ENCODE assay signal across 13 mouse cellular contexts in the genomic region with DNA sequence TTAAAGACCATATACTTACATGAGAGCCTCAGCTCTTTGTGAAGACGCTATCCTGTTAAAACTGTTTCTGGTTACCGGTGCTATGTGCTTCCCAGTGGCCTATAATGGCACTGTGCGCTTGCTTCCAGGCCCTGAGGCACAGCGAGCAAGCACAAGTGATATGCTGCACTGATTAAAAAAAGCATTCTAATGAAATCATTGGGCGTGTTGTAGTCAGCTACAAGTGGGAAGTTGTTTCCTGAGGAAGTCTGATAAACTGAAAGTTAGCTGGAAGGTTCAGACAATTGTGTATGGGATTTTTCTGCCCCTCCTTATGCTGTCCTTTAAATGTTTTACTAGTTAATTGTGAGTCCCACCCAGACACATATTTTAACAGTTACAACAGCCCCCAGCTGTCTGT. TPM values are rescaled to one million over a fixed set of nuclear protein-coding genes. Genes with fewer than 3 reads are reported as not detected.
DNase-seq lines count a peak whose midpoint lies in the region; ATAC-seq and TF ChIP-seq lines count a peak whose summit lies in the region.
"Had no signal": no experiment of that assay in that cellular context is flagged by ENCODE, and none has a peak within 500 bp of the region (broad histone marks: within the 10 kb centered on the region; RNA-seq: fewer than 3 reads in every experiment).

No protein-coding gene starts in this region.

- TF ChIP-seq CTCF in kidney, postnatal 0 days (IDR thresholded peaks at IDR 0.05; ENCODE audit: low read depth) = no peak
- TF ChIP-seq CTCF in MEL (IDR thresholded peaks at IDR 0.05 in 2 of 3, conservative IDR thresholded peaks at IDR 0.05 in 1 of 3; ENCODE audit: control insufficient read depth in 1 of 3, insufficient read depth in 1 of 3, low read depth in 2 of 3, low read length in 3 of 3, poor library complexity in 1 of 3, severe bottlenecking in 1 of 3) = no peak

- no peak for TF ChIP-seq EP300 in MEL (IDR thresholded peaks at IDR 0.05; ENCODE audit: low read depth in 1 of 2, low read length in 2 of 2)

- no peak overlapping the region for H3K4me3 ChIP-seq in kidney, postnatal 0 days (replicated peaks; ENCODE audit: low read depth, low read length)
- H3K4me3 ChIP-seq in MEL (ENCODE audit: control insufficient read depth in 1 of 2, insufficient read depth in 1 of 2, low read depth in 2 of 2, low read length in 2 of 2) = no peak overlapping the region
- no peak overlapping the region for H3K4me3 ChIP-seq in heart, embryonic 15.5 days
- H3K4me3 ChIP-seq: lung, embryonic 15.5 days had no signal

- no peak for TF ChIP-seq RAD21 in MEL (IDR thresholded peaks at IDR 0.05; ENCODE audit: low read depth, low read length)

- H3K27ac ChIP-seq in kidney, postnatal 0 days = no peak overlapping the region
- no peak overlapping the region for H3K27ac ChIP-seq in MEL (ENCODE audit: control insufficient read depth, low read depth, low read length)
- peak overlapping the region; percentile 53 for H3K27ac ChIP-seq in heart, embryonic 15.5 days
- H3K27ac ChIP-seq: lung, embryonic 15.5 days had no signal

- ATAC-seq in kidney, postnatal 0 days (replicated peaks; ENCODE audit: low FRiP score, low read depth) = no peak
- 0 out of 2 replicates have a peak, but pooled peaks have one; percentile 44 for ATAC-seq in heart, embryonic 15.5 days (replicated peaks; ENCODE audit: insufficient number of reproducible peaks, insufficient read depth, low FRiP score, low read depth)

- no peaks in the 10 kb centered on the region for H3K36me3 ChIP-seq in kidney, postnatal 0 days (ENCODE audit: insufficient read depth, low read length)
- H3K36me3 ChIP-seq in MEL (ENCODE audit: control insufficient read depth in 1 of 2, insufficient read depth in 2 of 2, low read length in 2 of 2) = no peaks in the 10 kb centered on the region
- no peaks in the 10 kb centered on the region for H3K36me3 ChIP-seq in heart, embryonic 15.5 days
- H3K36me3 ChIP-seq: lung, embryonic 15.5 days had no signal

- TF ChIP-seq POLR2A in MEL (IDR thresholded peaks at IDR 0.05; ENCODE audit: control insufficient read depth in 1 of 2, insufficient read depth in 1 of 2, low read depth in 1 of 2, low read length in 2 of 2, poor library complexity in 1 of 2) = no peak

- no peak overlapping the region for H3K9ac ChIP-seq in kidney, postnatal 0 days (ENCODE audit: low read depth, low read length)
- H3K9ac ChIP-seq in MEL (ENCODE audit: control insufficient read depth, low read depth, low read length, poor library complexity, severe bottlenecking) = no peak overlapping the region
- H3K9ac ChIP-seq in heart, embryonic 15.5 days = no peak overlapping the region
- H3K9ac ChIP-seq: lung, embryonic 15.5 days had no signal

- H3K79me2 ChIP-seq in MEL (ENCODE audit: control insufficient read depth, insufficient read depth, low read length, poor library complexity) = no peaks in the 10 kb centered on the region

- peaks cover 10% of the 10 kb centered on the region for H3K4me1 ChIP-seq in kidney, postnatal 0 days (replicated peaks; ENCODE audit: insufficient read depth, low read length)
- peaks cover 0 to 1% of the 10 kb centered on the region in 2 experiments; a peak in 1 of 4 replicates for H3K4me1 ChIP-seq in MEL (ENCODE audit: control insufficient read depth in 1 of 2, insufficient read depth in 2 of 2, low read length in 2 of 2)
- H3K4me1 ChIP-seq in heart, embryonic 15.5 days (replicated peaks) = peaks cover 49% of the 10 kb centered on the region

- 50% methylated on average over 5 of the region's 5 CpGs for WGBS in kidney, postnatal 0 days
- 33% methylated on average over 5 of the region's 5 CpGs for WGBS in heart, embryonic 15.5 days

- H3K9me3 ChIP-seq in kidney, postnatal 0 days (replicated peaks; ENCODE audit: low read length) = no peaks in the 10 kb centered on the region
- H3K9me3 ChIP-seq in MEL (replicated peaks; ENCODE audit: insufficient read depth, low read length) = no peaks in the 10 kb centered on the region
- H3K9me3 ChIP-seq in heart, embryonic 15.5 days (replicated peaks) = no peaks in the 10 kb centered on the region
- H3K9me3 ChIP-seq: lung, embryonic 15.5 days had no signal

- DNase-seq in heart, adult 11 months = peak; percentile 94
- no peak for DNase-seq in heart, postnatal 4 days
- peak; percentile 70 for DNase-seq in kidney, postnatal 0 days (ENCODE audit: low spot score)
- no peak for DNase-seq in kidney, postnatal 4 days
- peak; percentile 9 for DNase-seq in MEL (ENCODE audit: low read depth, low spot score)
- no peak for DNase-seq in adrenal gland, postnatal 25 days
- no peak for DNase-seq in right cerebral cortex, postnatal 36 days (ENCODE audit: low spot score in 2 of 2)
- DNase-seq: B cell, adult 2 months; cerebellum, adult 9-10 months; right cerebral cortex, postnatal 4 days; thymus, postnatal 4 days had no signal

- H3K4me2 ChIP-seq in kidney, postnatal 0 days (ENCODE audit: low read length) = no peak overlapping the region
- H3K4me2 ChIP-seq in heart, embryonic 15.5 days = 0 out of 2 replicates have a peak overlapping the region, but pooled peaks have one; percentile 0
- H3K4me2 ChIP-seq: lung, embryonic 15.5 days had no signal

- no peaks in the 10 kb centered on the region for H3K27me3 ChIP-seq in kidney, postnatal 0 days (ENCODE audit: insufficient read depth, low read length)
- no peaks in the 10 kb centered on the region for H3K27me3 ChIP-seq in MEL (ENCODE audit: control insufficient read depth in 1 of 2, insufficient read depth in 2 of 2, low read length in 2 of 2)
- no peaks in the 10 kb centered on the region for H3K27me3 ChIP-seq in heart, embryonic 15.5 days
- H3K27me3 ChIP-seq: lung, embryonic 15.5 days had no signal

TF ChIP-seq in MEL, 35 proteins besides CTCF, POLR2A, EP300 and RAD21:
- no peak for TF ChIP-seq ETS1 (IDR thresholded peaks at IDR 0.05; ENCODE audit: low read depth, low read length)
- TF ChIP-seq TCF12 (IDR thresholded peaks at IDR 0.05; ENCODE audit: low read depth, low read length) = no peak
- no peak for TF ChIP-seq MAZ (IDR thresholded peaks at IDR 0.05; ENCODE audit: low read depth, low read length)
- no peak for TF ChIP-seq ZMIZ1 (IDR thresholded peaks at IDR 0.05; ENCODE audit: low read depth, low read length)
- no peak for TF ChIP-seq SMC3 (IDR thresholded peaks at IDR 0.05; ENCODE audit: low read depth, low read length)
- no peak for TF ChIP-seq MYB (IDR thresholded peaks at IDR 0.05; ENCODE audit: low read depth, low read length)

RNA-seq across cellular contexts. Expression of gene Fyn, which starts 49.0 kb away (rescaled TPM):
- 10 to 100 TPM; 51.2 to 53.0 TPM for total RNA-seq in heart, postnatal 4 days (2021)
- polyA plus RNA-seq in kidney, postnatal 0 days (2015; fragmentation: Nextera tagmentation; extraction: Ambion mirVana) = 23.7 and 27.8 TPM in 2 replicates
- total RNA-seq in MEL (2012; rRNA removed) = not detected in 2 replicates
- under 1 TPM in 1 of 2 experiments, not detected in 1; 0.03 TPM for polyA plus RNA-seq in MEL (2012; ENCODE audit: insufficient read depth in 1 of 2, insufficient read length in 2 of 2, low read depth in 1 of 2, low replicate concordance in 2 of 2, missing spikeins in 1 of 2)
- 12.7 and 17.2 TPM in 2 replicates for polyA plus RNA-seq in heart, embryonic 15.5 days (2015; fragmentation: Nextera tagmentation; extraction: Ambion mirVana)
- total RNA-seq in adrenal gland, postnatal 25 days (2021) = 47.7 and 49.6 TPM in 2 replicates

Comparison
In these comparisons a context has a peak if more than half of its experiments do, and no peak if none do; other contexts are left out.
1. DNase-seq: peak in heart, adult 11 months (single experiment), kidney, postnatal 0 days (single experiment) and MEL (single experiment); none in heart, postnatal 4 days (single experiment), kidney, postnatal 4 days (0 of 2), adrenal gland, postnatal 25 days (single experiment) and right cerebral cortex, postnatal 36 days (0 of 2).
2. RNA of gene Fyn, which starts 49.0 kb away (total RNA-seq): 51.2 to 53.0 TPM in heart, postnatal 4 days and 47.7 to 49.6 TPM in adrenal gland, postnatal 25 days; not detected in MEL; every median in the first group is over 10 times any median in the second.